In genomic region chr2:164970631-164971196, GRCm38 (mm10) we compare ENCODE assay signal across 9 mouse cellular contexts. TPM values are rescaled to one million over a fixed set of nuclear protein-coding genes. Genes with fewer than 3 reads are reported as not detected.
A peak's percentile ranks its signal among the peaks of the same experiment; 100 is the strongest.
DNase-seq lines count a peak whose midpoint lies in the region; ATAC-seq and TF ChIP-seq lines count a peak whose summit lies in the region.
"Had no signal": no experiment of that assay in that cellular context is flagged by ENCODE, and none has a peak within 500 bp of the region (broad histone marks: within the 10 kb centered on the region; RNA-seq: fewer than 3 reads in every experiment).

No protein-coding gene starts in this region.

- TF ChIP-seq CTCF in cortical plate, adult 2 months (IDR thresholded peaks at IDR 0.05; ENCODE audit: extremely low read depth, insufficient read depth, low read length): no peak

- peak; percentile 66 for TF ChIP-seq POLR2A in cortical plate, adult 2 months (IDR thresholded peaks at IDR 0.05; ENCODE audit: extremely low read depth, insufficient read depth, low read length)

- WGBS in kidney, embryonic 16.5 days: under 1% methylated on average over 42 of the region's 42 CpGs
- WGBS in hindbrain, embryonic 15.5 days: under 1% methylated on average over 42 of the region's 42 CpGs
- under 1% methylated on average over 42 of the region's 42 CpGs for WGBS in midbrain, embryonic 14.5 days

- H3K4me3 ChIP-seq in kidney, embryonic 16.5 days (ENCODE audit: low read length): 0 out of 2 replicates have a peak overlapping the region, but pooled peaks have one; percentile 2
- H3K4me3 ChIP-seq in cortical plate, adult 2 months (ENCODE audit: insufficient read depth, low read length): peak overlapping the region; percentile 59
- peak overlapping the region; percentile 65 for H3K4me3 ChIP-seq in hindbrain, embryonic 15.5 days
- peak overlapping the region; percentile 59 for H3K4me3 ChIP-seq in midbrain, embryonic 14.5 days (replicated peaks; ENCODE audit: low read depth, low read length)

- H3K36me3 ChIP-seq in kidney, embryonic 16.5 days (ENCODE audit: insufficient read depth, low read length): no peaks in the 10 kb centered on the region
- H3K36me3 ChIP-seq in hindbrain, embryonic 15.5 days: no peaks in the 10 kb centered on the region
- no peaks in the 10 kb centered on the region for H3K36me3 ChIP-seq in midbrain, embryonic 14.5 days (ENCODE audit: control insufficient read depth, insufficient read depth, low read length)
- H3K36me3 ChIP-seq: G1E had no signal

- H3K27me3 ChIP-seq in kidney, embryonic 16.5 days (ENCODE audit: insufficient read depth, low read length): peaks cover 72% of the 10 kb centered on the region
- peaks cover 20% of the 10 kb centered on the region for H3K27me3 ChIP-seq in hindbrain, embryonic 15.5 days
- H3K27me3 ChIP-seq in midbrain, embryonic 14.5 days (ENCODE audit: control insufficient read depth, insufficient read depth, low read length): peaks cover 28% of the 10 kb centered on the region; the same call in 1 of the 2 replicates

- peaks cover 12% of the 10 kb centered on the region for H3K4me1 ChIP-seq in kidney, embryonic 16.5 days (ENCODE audit: insufficient read depth, low read length)
- peaks cover 13% of the 10 kb centered on the region for H3K4me1 ChIP-seq in cortical plate, adult 2 months (ENCODE audit: control insufficient read depth, insufficient read depth, low read length)
- H3K4me1 ChIP-seq in hindbrain, embryonic 15.5 days (replicated peaks): peaks cover 60% of the 10 kb centered on the region
- peaks cover 44% of the 10 kb centered on the region for H3K4me1 ChIP-seq in midbrain, embryonic 14.5 days (ENCODE audit: control insufficient read depth, insufficient read depth, low read length)

- no peak overlapping the region for H3K27ac ChIP-seq in kidney, embryonic 16.5 days (ENCODE audit: low read length)
- H3K27ac ChIP-seq in cortical plate, adult 2 months (ENCODE audit: insufficient read depth, low read length): peak overlapping the region; percentile 89
- H3K27ac ChIP-seq in hindbrain, embryonic 15.5 days (replicated peaks): peak overlapping the region; percentile 52; the same call in 1 of the 2 replicates
- H3K27ac ChIP-seq in midbrain, embryonic 14.5 days (replicated peaks; ENCODE audit: low read depth, low read length): peak overlapping the region; percentile 41; the same call in 1 of the 2 replicates

- H3K4me2 ChIP-seq in kidney, embryonic 16.5 days (replicated peaks; ENCODE audit: low read depth, low read length): 0 out of 2 replicates have a peak overlapping the region, but pooled peaks have one; percentile 1
- H3K4me2 ChIP-seq in hindbrain, embryonic 15.5 days: peak overlapping the region; percentile 86
- H3K4me2 ChIP-seq in midbrain, embryonic 14.5 days (ENCODE audit: low read length): peak overlapping the region; percentile 71

- DNase-seq in kidney, postnatal 36 days: no peak
- DNase-seq in midbrain, embryonic 14.5 days: peak; percentile 86
- DNase-seq in adrenal gland, postnatal 10 days: no peak
- no peak for DNase-seq in gastrocnemius, adult 18-20 months (ENCODE audit: low spot score)
- no peak for DNase-seq in kidney, postnatal 25 days

- ATAC-seq in kidney, embryonic 16.5 days (ENCODE audit: low FRiP score, low TSS enrichment): no peak
- peak; percentile 47; the same call in 1 of the 2 replicates for ATAC-seq in hindbrain, embryonic 15.5 days (ENCODE audit: low FRiP score, low read depth)
- peak; percentile 49; the same call in 1 of the 2 replicates for ATAC-seq in midbrain, embryonic 14.5 days (ENCODE audit: low FRiP score, low TSS enrichment)

- no peaks in the 10 kb centered on the region for H3K9me3 ChIP-seq in kidney, embryonic 16.5 days (ENCODE audit: low read length)
- H3K9me3 ChIP-seq in hindbrain, embryonic 15.5 days: no peaks in the 10 kb centered on the region
- no peaks in the 10 kb centered on the region for H3K9me3 ChIP-seq in midbrain, embryonic 14.5 days (ENCODE audit: control insufficient read depth, low read length)

- H3K9ac ChIP-seq in kidney, embryonic 16.5 days (replicated peaks; ENCODE audit: low read length): no peak overlapping the region
- H3K9ac ChIP-seq in hindbrain, embryonic 15.5 days: peak overlapping the region; percentile 64
- peak overlapping the region; percentile 74 for H3K9ac ChIP-seq in midbrain, embryonic 14.5 days (replicated peaks; ENCODE audit: low read length)

RNA-seq across cellular contexts. Expression of gene Slc12a5, which starts 10.1 kb away (rescaled TPM):
- 0.85 and 0.94 TPM in 2 replicates for polyA plus RNA-seq in kidney, embryonic 16.5 days (2015; fragmentation: Nextera tagmentation; extraction: Ambion mirVana)
- 396 and 421 TPM in 2 replicates for polyA plus RNA-seq in cortical plate, adult 2 months (2012; rRNA removed)
- polyA plus RNA-seq in hindbrain, embryonic 15.5 days (2015; fragmentation: Nextera tagmentation; extraction: Ambion mirVana): 55.2 and 60.5 TPM in 2 replicates
- 53.8 and 63.0 TPM in 2 replicates for polyA plus RNA-seq in midbrain, embryonic 14.5 days (2014; fragmentation: Nextera tagmentation; extraction: Ambion mirVana)
- 1 to 10 TPM; 4.5 to 7.7 TPM for total RNA-seq in adrenal gland, postnatal 10 days (2021)
- total RNA-seq in gastrocnemius, adult 18-20 months (2021): under 1 TPM; 0.40 to 0.55 TPM

RNA-seq across cellular contexts. Expression of gene Mmp9, which starts 30.1 kb away (rescaled TPM):
- polyA plus RNA-seq in kidney, embryonic 16.5 days (2015; fragmentation: Nextera tagmentation; extraction: Ambion mirVana): 2.5 and 3.2 TPM in 2 replicates
- 1.1 and 1.5 TPM in 2 replicates for polyA plus RNA-seq in cortical plate, adult 2 months (2012; rRNA removed)
- 27.0 and 37.2 TPM in 2 replicates for polyA plus RNA-seq in hindbrain, embryonic 15.5 days (2015; fragmentation: Nextera tagmentation; extraction: Ambion mirVana)
- 29.7 and 29.9 TPM in 2 replicates for polyA plus RNA-seq in midbrain, embryonic 14.5 days (2014; fragmentation: Nextera tagmentation; extraction: Ambion mirVana)
- 10 to 100 TPM in 1 of 2 experiments, 1 to 10 TPM in 1; 2.6 to 24.5 TPM for total RNA-seq in adrenal gland, postnatal 10 days (2021)
- under 1 TPM; 0.43 to 0.85 TPM for total RNA-seq in gastrocnemius, adult 18-20 months (2021)

RNA-seq across cellular contexts. Expression of gene Zfp335, which starts 59.2 kb away (rescaled TPM):
- 15.1 and 16.2 TPM in 2 replicates for polyA plus RNA-seq in kidney, embryonic 16.5 days (2015; fragmentation: Nextera tagmentation; extraction: Ambion mirVana)
- polyA plus RNA-seq in cortical plate, adult 2 months (2012; rRNA removed): 29.1 and 30.2 TPM in 2 replicates
- 13.7 and 18.3 TPM in 2 replicates for polyA plus RNA-seq in hindbrain, embryonic 15.5 days (2015; fragmentation: Nextera tagmentation; extraction: Ambion mirVana)
- 13.9 and 15.5 TPM in 2 replicates for polyA plus RNA-seq in midbrain, embryonic 14.5 days (2014; fragmentation: Nextera tagmentation; extraction: Ambion mirVana)
- 10 to 100 TPM; 13.4 to 16.2 TPM for total RNA-seq in adrenal gland, postnatal 10 days (2021)
- total RNA-seq in gastrocnemius, adult 18-20 months (2021): 1 to 10 TPM; 7.4 to 8.4 TPM

Comparison
In these comparisons a context has a peak if more than half of its experiments do, and no peak if none do; other contexts are left out.
1. H3K4me2 ChIP-seq: peak in every context shown above with its lines; median percentile 86 in hindbrain, embryonic 15.5 days; 71 in midbrain, embryonic 14.5 days; 1 in kidney, embryonic 16.5 days.
2. H3K4me3 ChIP-seq: peak in every context shown above with its lines; median percentile 65 in hindbrain, embryonic 15.5 days; 59 in cortical plate, adult 2 months; 59 in midbrain, embryonic 14.5 days; 2 in kidney, embryonic 16.5 days.
3. RNA of gene Slc12a5, which starts 10.1 kb away (polyA plus RNA-seq): 396 to 421 TPM in cortical plate, adult 2 months, 55.2 to 60.5 TPM in hindbrain, embryonic 15.5 days and 53.8 to 63.0 TPM in midbrain, embryonic 14.5 days; 0.85 to 0.94 TPM in kidney, embryonic 16.5 days; every median in the first group is over 10 times any median in the second.